Mouse (Mus musculus) lung, postnatal 0 days (tissue): ENCODE data around the gene Cacna2d2.

Experiments
- CTCF ChIP-seq: IDR thresholded peaks from 2 replicates; pipeline ENCODE4 v1.5.1; 2016; ENCODE audit warnings: antibody characterized with exemption, mild to moderate bottlenecking
- EP300 ChIP-seq: IDR thresholded peaks from 2 replicates; pipeline ENCODE4 v1.6.1; 2016; ENCODE audit warnings: antibody characterized with exemption, mild to moderate bottlenecking, control low read depth

DNA sequence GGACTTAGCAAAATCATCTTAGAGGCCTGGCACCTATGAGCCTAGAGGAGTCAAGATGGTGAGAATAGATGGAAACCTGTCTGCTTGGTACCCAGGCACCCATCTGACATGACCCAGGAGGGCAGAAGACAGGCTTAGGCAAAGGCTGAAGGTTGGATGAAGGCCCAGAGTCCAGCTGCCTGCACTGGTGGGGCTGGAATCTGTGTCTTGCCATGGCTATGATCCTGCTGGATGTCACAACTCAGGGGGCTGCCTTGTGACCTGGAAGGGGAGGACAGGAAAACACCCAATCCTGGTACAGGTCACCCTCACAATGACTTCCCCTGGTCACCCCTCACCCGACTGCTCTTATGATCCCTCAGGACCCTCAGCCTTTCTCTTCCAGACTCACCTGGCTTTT, 44.6 kb upstream of the Cacna2d2 start:
- no peak for TF ChIP-seq CTCF
- TF ChIP-seq EP300 = no peak
